Comparison of ENCODE assay signal across 23 mouse cellular contexts in genomic region chr1:184310185-184310815, GRCm38 (mm10).
DNase-seq lines count a peak whose midpoint lies in the region; ATAC-seq lines count a peak whose summit lies in the region.
"Had no signal": no experiment of that assay in that cellular context is flagged by ENCODE, and none has a peak within 500 bp of the region (broad histone marks: within the 10 kb centered on the region; RNA-seq: fewer than 3 reads in every experiment).

No protein-coding gene starts in this region.

- peak; percentile 59 for DNase-seq in layer of hippocampus, adult 9-11 months
- no peak for DNase-seq in layer of hippocampus, adult 9-10 months (ENCODE audit: low spot score)
- DNase-seq in CD4-positive helper T cell, adult 2 months (ENCODE audit: low read depth, low spot score), result peak; percentile 5
- peak; percentile 13 for DNase-seq in ZHBTc4 (ENCODE audit: low read depth, low spot score)
- DNase-seq in retina, embryonic 14.5 days (ENCODE audit: low spot score), result no peak
- DNase-seq in embryo, embryonic 10 days (ENCODE audit: low spot score), result no peak
- DNase-seq: adrenal gland, postnatal 10 days; B cell, adult 2 months; cerebellum, adult 8-10 months; cerebellum, postnatal 25 days; embryo, embryonic 11 days; gastrocnemius, postnatal 14 days; heart, adult 2 months; heart, postnatal 10 days; kidney, adult 18-20 months; kidney, postnatal 36 days; spleen, adult 18-20 months had no signal

- ATAC-seq in megakaryocyte progenitor cell, adult 5-6 weeks (replicated peaks; ENCODE audit: poor library complexity), result peak; percentile 89
- ATAC-seq: activated CD4-positive, CD25-positive, alpha-beta regulatory T cell, adult 4 months; forebrain, embryonic 14.5 days; inflammation-experienced regulatory T-cells, adult 6 months; midbrain, embryonic 13.5 days; Patski had no signal

Comparison
In these comparisons a context has a peak if more than half of its experiments do, and no peak if none do; other contexts are left out.
1. DNase-seq: peak in layer of hippocampus, adult 9-11 months (single experiment), CD4-positive helper T cell, adult 2 months (single experiment) and ZHBTc4 (single experiment); none in layer of hippocampus, adult 9-10 months (single experiment), retina, embryonic 14.5 days (single experiment) and embryo, embryonic 10 days (single experiment).